Mouse (Mus musculus) right cerebral cortex, postnatal 25 days (tissue): ENCODE measurements at regions not wholly inside any gene's neighbourhood (a gene's known extent, or its start where the extent isn't known, plus 50 kb on each side); places are given as distances from the start of the nearest gene placed in this dataset.
"Not testable (repeated sequence)": the region's sequence is repeated elsewhere in the genome, so short reads cannot be mapped to it uniquely, and the experiment has no call there.

Source experiments
- DNase-seq: peaks from one replicate; pipeline ENCODE4 v3.0.0; 2022

DNA sequence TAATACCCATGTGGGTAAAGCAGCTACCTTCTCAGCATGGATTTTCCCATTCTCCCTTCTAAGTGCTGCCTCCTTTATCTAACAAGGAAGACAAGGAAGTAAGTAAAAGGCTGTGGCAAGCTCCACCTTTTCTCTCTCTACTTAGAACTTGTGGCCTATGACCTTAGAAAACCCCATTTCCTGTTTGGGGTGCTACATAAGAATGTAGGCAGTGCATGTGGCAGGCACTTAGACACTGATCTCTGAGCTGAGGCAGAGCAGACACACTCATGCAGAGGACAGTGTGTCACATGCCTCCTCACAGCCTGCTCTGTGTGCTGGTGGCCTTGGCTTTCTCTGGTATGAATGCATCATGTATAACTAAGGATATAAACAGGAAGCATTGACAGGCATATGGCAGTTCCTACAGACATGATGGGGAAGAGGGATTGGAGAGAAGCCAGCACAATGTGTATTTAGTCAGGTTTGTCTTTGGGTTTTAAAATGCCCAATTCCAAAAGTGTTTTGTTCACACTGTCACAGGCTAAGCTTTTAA lies 694.5 kb downstream of the Dad1 start:
- DNase-seq = not testable (repeated sequence)

DNA sequence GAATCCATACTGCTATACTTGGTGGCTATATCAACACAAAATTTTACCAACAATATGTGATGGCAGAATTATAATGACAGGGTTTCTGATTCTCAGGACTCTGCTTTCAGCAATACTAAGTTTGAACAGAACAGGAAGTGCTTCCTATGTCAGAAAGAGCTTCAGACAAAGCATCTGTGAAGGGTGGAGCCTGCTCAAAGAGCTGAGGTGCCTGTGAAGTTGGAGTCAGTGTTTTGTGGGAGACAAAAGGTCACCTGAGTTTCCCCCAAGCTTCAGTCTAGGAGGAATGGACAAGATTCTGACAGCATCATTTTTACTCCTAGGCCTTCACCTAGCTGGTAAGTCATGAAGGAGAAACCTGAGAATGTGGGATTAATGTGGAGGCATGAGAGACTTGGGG lies 700.1 kb downstream of the Dad1 start:
- no peak for DNase-seq

DNA sequence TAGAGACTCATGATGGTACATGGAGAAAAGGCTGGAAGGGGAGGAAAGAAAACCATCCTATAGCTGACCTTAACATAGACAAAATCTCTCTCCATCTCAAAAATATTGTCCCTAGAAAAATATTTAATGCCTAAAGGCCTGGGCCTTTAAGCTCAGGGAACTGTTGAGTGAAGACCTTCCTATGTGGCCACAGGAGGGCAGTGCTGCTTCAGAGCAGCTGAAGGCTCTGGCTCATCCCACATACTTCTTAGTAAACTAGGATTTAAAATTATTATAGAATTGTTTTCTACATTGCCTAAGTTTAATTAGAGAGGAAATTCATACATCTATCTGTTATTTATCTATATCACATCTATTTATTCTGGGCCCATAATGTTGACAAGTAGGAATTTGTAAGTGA lies 706.5 kb downstream of the Dad1 start:
- not testable (repeated sequence) for DNase-seq

DNA sequence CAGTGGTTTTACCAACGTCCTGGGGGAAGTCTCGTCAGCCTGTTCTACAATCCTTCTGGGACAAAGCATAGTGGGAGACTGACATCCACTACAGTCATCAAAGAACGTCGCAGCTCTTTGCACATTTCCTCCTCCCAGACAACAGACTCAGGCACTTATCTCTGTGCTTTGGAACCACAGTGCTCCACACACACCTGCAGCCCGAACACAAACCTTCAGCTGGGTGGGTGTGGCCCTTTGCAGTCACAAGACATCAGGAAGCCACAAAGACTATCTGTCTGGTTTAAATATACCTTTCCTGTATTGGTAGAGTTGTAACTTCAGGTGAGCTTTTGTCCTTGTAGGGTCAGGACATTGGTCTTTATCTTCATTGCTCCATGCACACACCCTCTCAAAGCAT lies 708.6 kb downstream of the Dad1 start:
- DNase-seq = no peak

DNA sequence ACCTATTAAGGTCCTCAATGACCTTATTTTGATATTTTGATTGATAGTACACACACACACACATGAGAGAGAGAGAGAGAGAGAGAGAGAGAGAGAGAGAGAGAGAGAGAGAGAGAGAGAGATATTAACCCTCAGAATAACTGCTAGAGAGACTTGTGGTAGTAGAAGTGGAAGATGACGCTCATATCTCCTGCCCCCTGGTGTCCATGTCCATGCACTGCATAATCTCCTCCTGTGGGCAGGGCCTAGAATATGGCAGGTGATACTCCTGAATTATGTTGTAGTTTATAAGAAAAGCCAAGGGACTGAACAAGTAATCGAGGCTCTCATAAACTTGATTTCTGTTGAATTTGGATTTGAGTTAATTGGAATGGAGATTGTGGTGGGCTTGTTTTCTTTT lies 712.3 kb downstream of the Dad1 start:
- DNase-seq = not testable (repeated sequence)

DNA sequence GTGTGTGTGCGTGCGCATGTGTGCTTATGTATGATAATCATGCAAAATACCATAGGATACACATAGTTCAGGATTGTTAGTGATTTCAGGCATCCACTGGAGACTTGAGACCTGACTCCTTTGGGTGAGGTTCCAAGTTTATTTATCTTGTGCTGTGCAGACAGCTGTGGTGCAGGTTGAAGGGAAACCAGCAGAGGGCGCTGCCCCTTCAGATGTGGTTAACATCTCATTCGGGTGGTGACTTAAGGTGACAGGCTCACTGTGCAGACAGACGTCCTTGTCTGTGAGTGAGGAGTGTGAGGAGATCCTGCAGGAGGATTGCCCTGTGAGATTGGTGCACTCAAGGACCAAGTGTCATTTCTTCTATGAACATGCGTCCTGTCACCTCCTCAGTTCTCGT lies 716.0 kb downstream of the Dad1 start:
- DNase-seq = not testable (repeated sequence)

DNA sequence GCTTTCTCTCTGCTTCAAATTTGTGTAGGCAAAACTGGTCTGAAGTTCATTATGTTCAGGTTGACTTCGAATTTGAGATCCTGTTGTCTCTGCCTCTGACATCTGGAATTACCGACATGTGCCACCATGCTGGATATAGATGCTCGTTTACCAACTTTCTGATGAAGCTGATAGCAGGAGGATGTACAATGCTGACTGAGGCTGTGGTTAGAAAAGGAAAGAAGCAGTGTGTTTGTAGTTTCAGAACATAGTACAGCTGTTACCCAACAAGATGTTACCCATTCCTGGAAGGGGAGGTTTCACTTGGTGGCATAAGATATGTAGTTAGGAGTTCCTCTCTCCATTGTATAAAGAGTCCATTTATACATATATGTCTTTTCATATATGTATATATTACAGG lies 730.5 kb downstream of the Dad1 start:
- not testable (repeated sequence) for DNase-seq

DNA sequence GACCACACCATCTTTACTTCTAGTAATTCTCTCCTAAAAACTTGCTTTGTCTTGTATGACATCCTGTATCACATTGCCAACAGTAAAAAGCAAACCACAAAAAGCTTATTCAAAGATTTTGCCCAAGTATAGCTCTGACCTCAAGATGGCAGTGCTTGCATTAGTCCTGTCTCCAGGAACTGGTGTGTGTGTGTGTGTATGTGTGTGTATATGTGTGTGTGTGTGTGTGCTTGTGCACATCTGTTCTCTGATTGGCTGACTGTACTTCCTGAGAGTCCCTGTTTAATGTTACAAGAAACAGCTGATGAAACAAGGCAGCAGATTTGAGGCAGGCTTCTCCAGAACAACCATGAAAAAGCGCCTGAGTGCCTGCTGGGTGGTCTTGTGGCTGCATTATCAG lies 735.0 kb downstream of the Dad1 start:
- DNase-seq = not testable (repeated sequence)

DNA sequence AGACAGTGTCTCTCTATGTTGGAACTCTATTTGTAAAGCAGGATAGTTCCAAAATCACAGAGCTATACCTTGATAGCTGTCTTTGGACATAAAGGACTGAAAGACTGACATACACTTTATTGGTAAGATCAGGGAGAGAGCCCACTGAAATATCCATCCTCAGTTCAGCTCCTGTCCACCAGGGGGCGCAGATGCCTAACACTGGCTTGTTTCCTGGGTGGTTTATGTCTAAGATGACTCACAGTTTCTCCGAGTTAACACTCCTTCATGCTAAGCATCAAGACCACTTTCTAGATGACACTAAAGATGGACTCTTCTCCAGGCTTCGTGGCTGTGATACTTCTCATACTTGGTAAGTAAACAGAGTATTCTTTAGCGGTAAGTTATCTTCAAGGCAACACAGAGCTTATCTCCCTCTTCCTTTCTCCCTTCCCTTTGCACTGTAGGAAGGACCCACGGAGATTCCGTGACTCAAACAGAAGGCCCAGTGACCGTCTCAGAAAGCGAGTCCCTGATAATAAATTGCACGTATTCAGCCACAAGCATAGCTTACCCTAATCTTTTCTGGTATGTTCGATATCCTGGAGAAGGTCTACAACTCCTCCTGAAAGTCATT lies 737.2 kb downstream of the Dad1 start:
- DNase-seq = not testable (repeated sequence)

DNA sequence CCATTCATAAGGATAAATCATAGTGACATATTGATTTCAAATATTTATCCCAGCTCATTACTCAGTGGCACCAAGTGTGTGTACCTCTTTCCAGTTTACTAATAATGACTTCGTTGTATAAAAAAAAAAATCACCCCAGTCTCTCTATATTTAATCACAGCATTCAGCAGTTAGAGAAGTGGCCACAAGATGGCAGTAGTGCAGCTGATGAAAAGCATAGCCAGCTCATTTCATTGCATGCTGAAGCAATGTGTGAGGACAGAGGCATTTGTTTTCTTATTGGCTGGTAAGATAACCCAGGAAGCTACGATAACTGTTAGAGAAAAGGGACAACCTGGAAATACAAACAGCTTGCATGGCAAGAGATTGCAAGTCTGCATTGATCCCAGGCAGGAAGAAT lies 748.5 kb downstream of the Dad1 start:
- DNase-seq = peak; percentile 4

DNA sequence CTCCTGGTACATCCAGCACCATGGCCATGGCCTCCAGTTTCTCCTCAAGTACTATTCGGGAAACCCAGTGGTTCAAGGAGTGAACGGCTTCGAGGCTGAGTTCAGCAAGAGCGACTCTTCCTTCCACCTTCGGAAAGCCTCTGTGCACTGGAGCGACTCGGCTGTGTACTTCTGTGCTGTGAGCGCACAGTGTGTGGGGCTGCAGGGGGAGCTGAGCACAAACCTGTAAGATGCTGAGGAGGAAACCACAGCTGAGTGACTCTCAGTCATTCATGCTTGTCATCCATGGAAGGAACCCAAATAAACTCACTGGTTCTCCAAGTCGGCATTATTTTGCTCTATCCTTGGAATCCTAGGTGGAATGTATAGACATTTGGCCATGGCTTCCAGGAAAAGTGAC lies 765.5 kb downstream of the Dad1 start:
- not testable (repeated sequence) for DNase-seq

DNA sequence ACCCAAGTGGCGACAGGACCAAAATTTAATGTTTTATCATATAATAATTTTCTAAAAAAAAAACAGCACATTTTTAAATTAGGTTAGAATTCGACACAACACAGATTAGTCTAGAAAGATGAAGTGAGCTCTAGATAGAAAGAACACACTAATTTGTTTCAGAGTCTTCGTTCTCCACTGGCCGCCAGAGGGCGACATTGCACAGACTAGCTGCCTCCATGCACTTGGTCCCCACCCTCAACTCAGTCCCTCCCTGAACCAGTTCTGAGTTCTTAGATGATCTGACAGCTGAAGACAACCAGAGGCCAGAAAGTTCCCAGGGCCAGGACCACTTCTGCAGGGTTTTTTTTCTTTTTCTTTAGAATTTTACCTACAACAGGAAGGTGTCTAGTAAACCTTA lies 766.3 kb downstream of the Dad1 start:
- DNase-seq = not testable (repeated sequence)

DNA sequence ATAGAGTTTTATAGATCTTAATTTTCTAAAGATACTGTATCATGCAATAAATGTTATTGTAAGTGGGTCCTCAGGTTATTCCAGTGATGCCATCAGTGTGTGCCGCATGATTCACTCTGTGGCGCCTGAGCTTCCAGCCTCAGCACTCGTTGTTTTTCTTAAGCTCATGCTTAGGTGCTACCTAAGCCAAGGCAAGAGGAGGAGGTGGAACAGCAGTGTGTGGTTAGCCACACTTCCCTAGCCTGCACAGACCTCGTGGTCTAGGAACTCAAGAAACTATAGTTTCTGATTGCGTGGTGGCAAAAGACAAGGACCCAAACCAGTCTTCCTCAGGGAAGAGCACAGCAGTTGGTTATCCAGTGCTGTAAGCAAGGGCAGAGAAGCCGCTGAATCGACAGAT lies 779.7 kb downstream of the Dad1 start:
- DNase-seq = not testable (repeated sequence)

DNA sequence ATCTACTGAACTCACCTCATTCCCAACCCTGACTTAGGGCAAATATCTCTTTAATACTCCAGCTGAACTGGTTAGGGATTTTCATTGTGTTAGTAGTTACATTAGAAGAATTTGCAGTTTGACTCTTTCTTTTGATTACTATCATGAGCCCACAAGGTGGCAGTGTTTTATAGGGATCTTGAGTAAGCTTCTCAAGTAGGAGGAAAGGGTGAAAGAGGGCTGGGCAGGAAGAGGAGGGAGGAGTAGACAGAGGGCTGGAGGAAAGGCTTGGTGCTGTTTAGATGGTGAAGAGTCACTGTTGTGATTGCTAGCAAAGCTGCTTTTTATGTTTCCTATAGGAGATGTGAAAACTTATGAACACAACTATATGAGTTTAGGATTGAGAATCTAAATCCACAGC lies 793.1 kb downstream of the Dad1 start:
- not testable (repeated sequence) for DNase-seq

DNA sequence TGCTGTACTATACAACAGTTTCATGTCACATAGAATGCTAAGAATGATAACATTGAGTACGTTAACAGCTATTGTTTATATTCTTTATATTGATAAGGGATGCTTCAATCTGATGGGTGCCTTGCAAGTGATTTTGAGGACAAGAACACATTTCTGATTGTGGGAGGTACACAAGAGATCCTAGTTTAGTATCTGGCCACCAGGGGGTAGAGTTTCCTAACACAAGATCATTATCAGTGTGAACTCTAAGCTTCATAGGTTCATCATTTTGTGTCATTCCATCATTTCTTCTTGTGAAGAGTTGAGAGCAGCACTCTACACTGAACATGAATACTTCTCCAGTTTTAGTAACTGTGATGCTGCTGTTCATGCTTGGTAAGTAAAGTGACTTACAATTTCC lies 799.9 kb downstream of the Dad1 start:
- no peak for DNase-seq

DNA sequence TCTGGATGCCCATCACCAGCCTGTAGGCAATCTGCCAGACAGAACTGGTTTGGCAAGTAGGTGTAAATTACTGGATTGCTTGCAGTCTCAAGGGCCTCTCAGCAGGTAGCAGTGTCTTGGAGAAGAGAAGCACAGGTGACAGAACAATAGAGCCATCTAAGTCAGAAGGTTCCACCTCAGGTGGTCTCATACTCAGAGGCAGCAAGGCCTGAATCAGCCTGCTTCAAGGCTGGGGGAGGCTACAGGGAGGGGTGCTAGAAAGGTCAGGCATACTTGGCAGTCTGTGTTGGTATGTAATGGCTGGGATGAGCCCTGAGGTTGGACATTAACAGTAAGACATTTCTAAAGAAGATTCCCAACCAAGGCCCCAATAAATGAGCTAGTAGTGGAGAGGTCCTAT lies 814.3 kb downstream of the Dad1 start:
- not testable (repeated sequence) for DNase-seq

DNA sequence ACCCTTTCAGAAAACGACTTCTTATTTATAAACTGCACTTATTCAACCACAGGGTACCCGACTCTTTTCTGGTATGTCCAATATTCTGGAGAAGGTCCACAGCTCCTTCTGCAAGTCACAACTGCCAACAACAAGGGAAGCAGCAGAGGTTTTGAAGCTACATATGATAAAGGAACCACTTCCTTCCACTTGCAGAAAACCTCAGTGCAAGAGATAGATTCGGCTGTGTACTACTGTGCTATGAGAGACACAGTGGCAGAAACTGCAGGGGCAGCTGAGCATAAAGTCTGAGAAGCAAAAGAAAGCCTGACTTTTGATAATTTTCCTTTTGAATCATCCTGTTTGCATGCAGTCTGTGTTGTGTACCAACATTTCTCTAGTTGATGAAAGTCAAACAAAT lies 823.8 kb downstream of the Dad1 start:
- not testable (repeated sequence) for DNase-seq

DNA sequence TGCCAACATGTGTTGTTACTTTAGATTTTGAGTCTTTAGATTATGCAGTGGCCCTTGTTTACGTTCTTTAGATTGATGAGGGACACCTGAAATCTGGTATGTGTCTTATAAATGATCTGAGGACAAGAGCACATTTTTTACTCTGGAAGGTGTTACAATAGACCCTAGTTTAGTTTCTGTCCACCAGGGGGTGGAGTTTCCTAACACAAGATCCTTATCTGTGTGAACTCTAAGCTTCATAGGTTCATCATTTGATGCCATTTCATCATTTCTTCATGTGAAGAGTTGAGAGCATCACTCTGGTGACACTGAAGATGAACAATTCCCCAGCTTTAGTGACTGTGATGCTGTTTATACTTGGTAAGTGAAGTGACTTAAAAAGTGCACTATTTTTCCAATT lies 825.5 kb downstream of the Dad1 start:
- DNase-seq = not testable (repeated sequence)

DNA sequence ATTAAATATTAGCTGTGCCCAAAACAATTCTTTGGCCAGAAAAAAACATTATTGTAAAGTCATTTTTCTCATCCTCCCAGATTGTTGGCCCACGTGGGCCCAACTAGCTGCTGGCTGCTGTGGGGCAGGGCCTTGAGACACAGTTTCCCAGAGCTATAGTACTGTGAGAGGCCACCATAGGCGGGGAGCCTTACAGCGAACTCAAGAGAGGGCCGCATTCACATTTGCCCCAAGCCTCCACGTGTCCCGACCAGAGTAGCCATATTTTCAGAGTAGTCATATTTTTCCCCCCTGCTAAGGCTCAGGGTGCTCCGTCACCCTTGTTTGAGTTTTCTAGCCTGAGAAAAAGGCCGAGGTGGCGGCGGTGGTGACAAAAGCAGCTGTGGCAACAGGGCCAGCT lies 826.3 kb downstream of the Dad1 start:
- DNase-seq = not testable (repeated sequence)

DNA sequence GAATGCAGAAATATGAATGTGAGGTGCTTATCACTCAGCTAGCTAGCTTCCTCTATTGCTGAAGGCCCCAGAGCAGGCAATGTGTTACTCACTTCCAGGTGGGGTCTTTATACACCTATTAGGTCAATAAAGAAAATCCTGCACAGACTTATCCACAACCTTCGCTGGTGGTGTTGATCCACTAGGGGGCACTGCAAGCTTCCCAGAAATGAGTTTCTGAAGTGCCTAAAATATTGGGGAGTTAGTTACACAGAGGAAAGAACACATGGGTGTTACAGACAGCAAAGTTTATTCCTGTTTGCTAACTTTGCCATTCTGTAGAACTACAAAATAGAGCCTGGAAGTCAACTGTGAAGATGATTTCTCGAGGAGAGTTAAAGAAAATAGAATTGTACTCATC lies 836.9 kb downstream of the Dad1 start:
- not testable (repeated sequence) for DNase-seq

DNA sequence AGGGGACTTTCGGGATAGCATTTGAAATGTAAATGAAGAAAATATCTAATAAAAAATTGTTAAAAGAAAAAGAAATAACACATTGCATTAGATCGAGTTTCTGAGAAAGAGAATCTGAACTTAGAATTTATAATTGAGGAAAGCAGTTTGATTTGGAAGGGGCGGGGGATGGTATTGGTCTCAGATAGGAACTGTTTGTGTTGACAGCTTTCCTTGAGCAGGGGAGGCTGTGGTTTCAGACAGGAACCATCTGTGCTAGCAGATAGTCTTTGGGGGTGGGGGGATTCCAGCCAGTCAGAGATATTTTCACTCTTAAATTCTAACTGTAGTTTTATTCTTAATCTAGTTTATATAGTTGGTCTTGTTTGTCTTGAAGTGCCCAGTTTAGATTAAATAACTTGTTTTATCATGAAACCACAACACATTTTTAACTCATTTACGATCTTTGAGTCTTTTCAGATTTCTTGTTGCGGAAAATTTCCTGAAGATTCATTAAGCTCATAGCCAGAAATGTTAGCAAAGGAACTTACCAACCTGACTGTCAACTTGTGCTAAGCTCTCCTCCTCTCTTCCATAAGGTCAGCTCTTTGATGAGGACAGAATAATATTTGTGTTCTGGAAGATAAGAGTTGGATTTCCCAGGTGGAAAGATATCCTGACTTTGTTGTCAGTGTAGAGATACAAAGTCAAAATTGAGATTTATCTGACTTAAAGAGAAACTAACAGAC lies 846.2 kb downstream of the Dad1 start:
- not testable (repeated sequence) for DNase-seq

DNA sequence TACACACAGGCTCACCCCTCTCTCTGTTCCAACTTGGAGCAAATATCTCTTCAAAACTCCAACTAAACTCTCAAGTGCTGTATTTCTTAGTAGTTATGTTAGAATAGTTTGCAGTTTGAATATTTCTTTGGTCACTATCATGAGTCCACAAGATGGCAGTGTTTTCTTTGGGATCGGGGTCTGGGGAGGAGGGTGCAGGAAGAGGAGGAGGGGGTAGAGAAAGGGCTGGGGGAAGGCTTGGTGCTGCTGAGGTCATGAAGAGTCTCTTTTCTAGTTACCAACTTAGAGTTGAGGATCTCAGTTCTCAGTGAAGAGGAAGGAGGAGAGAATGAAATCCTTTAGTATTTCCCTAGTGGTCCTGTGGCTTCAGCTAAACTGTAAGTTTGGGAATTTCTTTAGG lies 863.6 kb downstream of the Dad1 start:
- DNase-seq = not testable (repeated sequence)

DNA sequence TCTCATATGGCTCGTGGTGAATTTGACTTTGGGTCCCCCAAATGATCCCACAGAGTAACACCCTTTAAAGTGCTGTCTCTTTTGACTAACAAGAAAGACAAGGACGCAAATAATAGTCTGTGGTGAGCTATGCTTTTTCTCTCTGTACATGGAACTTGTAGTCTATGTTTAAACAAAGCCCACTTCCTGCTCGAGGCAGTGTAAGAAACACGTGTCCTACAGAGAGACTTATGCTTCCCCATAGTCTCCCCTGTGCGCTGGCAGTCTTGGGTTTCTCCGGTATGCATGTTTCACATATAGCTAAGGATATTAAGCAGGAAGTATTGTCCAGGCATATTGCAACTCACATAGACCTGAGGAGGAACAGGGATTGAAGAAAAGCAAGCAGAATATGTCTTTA lies 879.0 kb upstream of the Olfr1507 start:
- DNase-seq = not testable (repeated sequence)

DNA sequence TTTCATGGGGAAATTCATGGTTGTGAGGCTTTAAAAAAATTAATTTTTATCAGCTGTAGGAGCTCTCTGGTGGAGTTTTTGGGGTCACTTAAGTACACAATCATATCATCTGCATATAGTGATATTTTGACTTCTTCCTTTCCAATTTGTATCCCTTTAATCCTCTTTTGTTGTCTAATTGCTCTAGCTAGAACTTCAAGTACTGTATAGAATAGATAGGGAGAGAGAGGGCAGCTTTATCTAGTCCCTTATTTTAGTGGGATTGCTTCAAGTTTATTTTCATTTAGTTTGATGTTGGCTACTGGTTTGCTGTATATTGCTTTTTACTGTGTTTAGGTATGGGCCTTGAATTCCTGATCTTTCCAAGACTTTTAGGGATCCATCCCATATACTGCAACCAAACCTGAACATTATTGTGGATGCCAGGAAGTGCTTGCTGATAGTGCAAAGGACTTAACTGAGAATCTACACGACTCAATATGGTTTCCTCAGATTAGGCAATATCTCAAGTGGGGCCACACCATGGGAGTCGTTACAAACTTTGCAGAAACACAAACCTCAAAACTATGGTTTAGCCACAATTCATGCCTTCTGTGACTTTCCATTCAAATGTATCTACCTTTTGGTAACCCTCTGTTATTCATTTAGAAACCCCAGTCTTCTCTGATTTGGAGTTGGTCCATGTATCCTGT lies 878.4 kb upstream of the Olfr1507 start:
- DNase-seq = not testable (repeated sequence)
